Mouse (Mus musculus): ENCODE data around the gene Dguok. TPM values are rescaled to one million over a fixed set of nuclear protein-coding genes. Genes with fewer than 3 reads are reported as not detected.

Dguok gene
- polyA plus RNA-seq, 1 experiment from 2014 or later, result 48.2 TPM

GRCm38 (mm10) chr6:83518637-83519036, 11.9 kb upstream of the Dguok start:
- Histone ChIP-seq H3K36me3 (no peaks in the 10 kb centered on the region), H3K9ac (no peak overlapping the region), H3K9me3 (replicated peaks) (no peaks in the 10 kb centered on the region), H3K4me1 (replicated peaks) (peaks cover 7% of the 10 kb centered on the region; the same call in 1 of the 2 replicates), H3K27me3 (no peaks in the 10 kb centered on the region), H3K27ac (no peak overlapping the region), H3K4me3 (no peak overlapping the region), H3K4me2 (no peak overlapping the region)
- ATAC-seq (replicated peaks; ENCODE audit: insufficient number of reproducible peaks, insufficient read depth, low FRiP score, low read depth), result no peak
- 85% methylated on average over 3 of the region's 3 CpGs for WGBS

- H3K27me3 ChIP-seq, result no peaks in the 10 kb centered on the region
- H3K36me3 ChIP-seq, result no peaks in the 10 kb centered on the region
- no peaks in the 10 kb centered on the region for H3K4me1 ChIP-seq (replicated peaks)
- H3K9me3 ChIP-seq (replicated peaks), result no peaks in the 10 kb centered on the region
- no peak overlapping the region for H3K4me3 ChIP-seq
- H3K9ac ChIP-seq, result no peak overlapping the region
- no peak overlapping the region for H3K4me2 ChIP-seq
- WGBS, result 70% methylated on average over 3 of the region's 3 CpGs
- H3K27ac ChIP-seq, result no peak overlapping the region
- ATAC-seq (replicated peaks; ENCODE audit: insufficient number of reproducible peaks, insufficient read depth, low FRiP score, low read depth), result no peak
Observed at GRCm38 (mm10) chr6:83515172-83515571, 8.4 kb upstream of the Dguok start.

GRCm38 (mm10) chr6:83512495-83512894, 5.7 kb upstream of the Dguok start:
- no peak for ATAC-seq (replicated peaks; ENCODE audit: insufficient number of reproducible peaks, insufficient read depth, low FRiP score, low read depth)
- 27% methylated on average over 1 of the region's 1 CpGs for WGBS
- Histone ChIP-seq H3K27ac (no peak overlapping the region), H3K36me3 (no peaks in the 10 kb centered on the region), H3K9me3 (replicated peaks) (no peaks in the 10 kb centered on the region), H3K9ac (no peak overlapping the region), H3K4me3 (no peak overlapping the region), H3K4me1 (replicated peaks) (no peaks in the 10 kb centered on the region), H3K27me3 (no peaks in the 10 kb centered on the region), H3K4me2 (no peak overlapping the region)

- Histone ChIP-seq H3K27ac (no peak overlapping the region), H3K36me3 (no peaks in the 10 kb centered on the region), H3K4me3 (no peak overlapping the region), H3K9ac (no peak overlapping the region), H3K4me1 (replicated peaks) (peaks cover 7% of the 10 kb centered on the region), H3K9me3 (replicated peaks) (no peaks in the 10 kb centered on the region), H3K4me2 (no peak overlapping the region), H3K27me3 (no peaks in the 10 kb centered on the region)
- 57% methylated on average over 2 of the region's 2 CpGs for WGBS
- ATAC-seq (replicated peaks; ENCODE audit: insufficient number of reproducible peaks, insufficient read depth, low FRiP score, low read depth), result no peak
Observed at GRCm38 (mm10) chr6:83510210-83510609, 3.4 kb upstream of the Dguok start.

- H3K4me3 ChIP-seq, result no peak overlapping the region
- no peaks in the 10 kb centered on the region for H3K9me3 ChIP-seq (replicated peaks)
- H3K9ac ChIP-seq, result no peak overlapping the region
- no peaks in the 10 kb centered on the region for H3K27me3 ChIP-seq
- no peak overlapping the region for H3K4me2 ChIP-seq
- no peaks in the 10 kb centered on the region for H3K36me3 ChIP-seq
- H3K27ac ChIP-seq, result no peak overlapping the region
- peaks cover 8% of the 10 kb centered on the region for H3K4me1 ChIP-seq (replicated peaks)
- WGBS, result 33% methylated on average over 8 of the region's 8 CpGs
- no peak for ATAC-seq (replicated peaks; ENCODE audit: insufficient number of reproducible peaks, insufficient read depth, low FRiP score, low read depth)
Observed at GRCm38 (mm10) chr6:83509442-83509841, 2.7 kb upstream of the Dguok start.

- peak overlapping the region; percentile 70 for H3K4me3 ChIP-seq
- no peaks in the 10 kb centered on the region for H3K9me3 ChIP-seq (replicated peaks)
- H3K4me1 ChIP-seq (replicated peaks), result peaks cover 20% of the 10 kb centered on the region
- ATAC-seq (replicated peaks; ENCODE audit: insufficient number of reproducible peaks, insufficient read depth, low FRiP score, low read depth), result no peak
- H3K9ac ChIP-seq, result peak overlapping the region; percentile 36; the same call in 1 of the 2 replicates
- H3K36me3 ChIP-seq, result no peaks in the 10 kb centered on the region
- H3K27ac ChIP-seq, result peak overlapping the region; percentile 97
- WGBS, result 25% methylated on average over 6 of the region's 6 CpGs
- peak overlapping the region; percentile 85 for H3K4me2 ChIP-seq
- no peaks in the 10 kb centered on the region for H3K27me3 ChIP-seq
Observed at GRCm38 (mm10) chr6:83507168-83507546, 388 bp upstream of the Dguok start.

- 0 out of 2 replicates have a peak overlapping the region, but pooled peaks have one; percentile 70 for H3K4me3 ChIP-seq
- H3K9ac ChIP-seq, result no peak overlapping the region
- H3K27me3 ChIP-seq, result no peaks in the 10 kb centered on the region
- H3K4me1 ChIP-seq (replicated peaks), result peaks cover 24% of the 10 kb centered on the region
- H3K9me3 ChIP-seq (replicated peaks), result no peaks in the 10 kb centered on the region
- peaks cover 1% of the 10 kb centered on the region; the same call in 1 of the 2 replicates for H3K36me3 ChIP-seq
- H3K4me2 ChIP-seq, result peak overlapping the region; percentile 85
- no peak for ATAC-seq (replicated peaks; ENCODE audit: insufficient number of reproducible peaks, insufficient read depth, low FRiP score, low read depth)
- 0 out of 2 replicates have a peak overlapping the region, but pooled peaks have one; percentile 97 for H3K27ac ChIP-seq
- WGBS, result 85% methylated on average over 4 of the region's 4 CpGs
Observed at GRCm38 (mm10) chr6:83505554-83505953, 1.2 kb downstream of the Dguok start.

- H3K27me3 ChIP-seq, result no peaks in the 10 kb centered on the region
- WGBS, result 72% methylated on average over 3 of the region's 3 CpGs
- H3K36me3 ChIP-seq, result peaks cover 3% of the 10 kb centered on the region; the same call in 1 of the 2 replicates
- no peak for ATAC-seq (replicated peaks; ENCODE audit: insufficient number of reproducible peaks, insufficient read depth, low FRiP score, low read depth)
- no peak overlapping the region for H3K27ac ChIP-seq
- no peak overlapping the region for H3K9ac ChIP-seq
- peaks cover 24% of the 10 kb centered on the region for H3K4me1 ChIP-seq (replicated peaks)
- H3K9me3 ChIP-seq (replicated peaks), result no peaks in the 10 kb centered on the region
- H3K4me3 ChIP-seq, result no peak overlapping the region
- no peak overlapping the region for H3K4me2 ChIP-seq
Observed at GRCm38 (mm10) chr6:83503361-83503760, 3.4 kb downstream of the Dguok start.

- Histone ChIP-seq H3K9ac (no peak overlapping the region), H3K27me3 (no peaks in the 10 kb centered on the region), H3K27ac (no peak overlapping the region), H3K4me2 (no peak overlapping the region), H3K4me1 (replicated peaks) (peaks cover 29% of the 10 kb centered on the region), H3K4me3 (no peak overlapping the region), H3K36me3 (peaks cover 3% of the 10 kb centered on the region; the same call in 1 of the 2 replicates), H3K9me3 (replicated peaks) (no peaks in the 10 kb centered on the region)
- ATAC-seq (replicated peaks; ENCODE audit: insufficient number of reproducible peaks, insufficient read depth, low FRiP score, low read depth), result no peak
- WGBS, result 74% methylated on average over 3 of the region's 3 CpGs
Observed at GRCm38 (mm10) chr6:83502656-83503055, 4.1 kb downstream of the Dguok start.

GRCm38 (mm10) chr6:83501524-83502310, 5.1 kb downstream of the Dguok start:
- H3K27ac ChIP-seq, result no peak overlapping the region
- no peak overlapping the region for H3K4me2 ChIP-seq
- H3K27me3 ChIP-seq, result no peaks in the 10 kb centered on the region
- peaks cover 3% of the 10 kb centered on the region; the same call in 1 of the 2 replicates for H3K36me3 ChIP-seq
- H3K4me3 ChIP-seq, result no peak overlapping the region
- WGBS, result 64% methylated on average over 9 of the region's 9 CpGs
- ATAC-seq (replicated peaks; ENCODE audit: insufficient number of reproducible peaks, insufficient read depth, low FRiP score, low read depth), result no peak
- H3K9me3 ChIP-seq (replicated peaks), result no peaks in the 10 kb centered on the region
- no peak overlapping the region for H3K9ac ChIP-seq
- peaks cover 39% of the 10 kb centered on the region for H3K4me1 ChIP-seq (replicated peaks)

GRCm38 (mm10) chr6:83500462-83500861, 6.3 kb downstream of the Dguok start:
- Histone ChIP-seq H3K9me3 (replicated peaks) (no peaks in the 10 kb centered on the region), H3K4me1 (replicated peaks) (peaks cover 44% of the 10 kb centered on the region), H3K9ac (no peak overlapping the region), H3K4me2 (no peak overlapping the region), H3K27me3 (no peaks in the 10 kb centered on the region), H3K36me3 (peaks cover 3% of the 10 kb centered on the region; the same call in 1 of the 2 replicates), H3K27ac (no peak overlapping the region), H3K4me3 (no peak overlapping the region)
- ATAC-seq (replicated peaks; ENCODE audit: insufficient number of reproducible peaks, insufficient read depth, low FRiP score, low read depth), result no peak
- WGBS, result 61% methylated on average over 3 of the region's 3 CpGs

- no peak overlapping the region for H3K9ac ChIP-seq
- H3K27me3 ChIP-seq, result no peaks in the 10 kb centered on the region
- ATAC-seq (replicated peaks; ENCODE audit: insufficient number of reproducible peaks, insufficient read depth, low FRiP score, low read depth), result no peak
- WGBS, result 89% methylated on average over 10 of the region's 10 CpGs
- H3K9me3 ChIP-seq (replicated peaks), result no peaks in the 10 kb centered on the region
- H3K4me2 ChIP-seq, result no peak overlapping the region
- H3K4me1 ChIP-seq (replicated peaks), result peaks cover 39% of the 10 kb centered on the region
- H3K36me3 ChIP-seq, result peaks cover 4% of the 10 kb centered on the region; the same call in 1 of the 2 replicates
- no peak overlapping the region for H3K27ac ChIP-seq
- H3K4me3 ChIP-seq, result no peak overlapping the region
Observed at GRCm38 (mm10) chr6:83499078-83499477, 7.7 kb downstream of the Dguok start.

Data from heart, embryonic 15.5 days (tissue).